Mouse (Mus musculus) skeletal muscle tissue, adult 2 months (tissue): ENCODE measurements around the gene Wfdc8.

Experiments used
- DNase-seq: peaks from one replicate; pipeline ENCODE4 v3.0.0-alpha.2; 2012; ENCODE audit warnings: low read depth, low spot score

The Wfdc8 gene

DNA sequence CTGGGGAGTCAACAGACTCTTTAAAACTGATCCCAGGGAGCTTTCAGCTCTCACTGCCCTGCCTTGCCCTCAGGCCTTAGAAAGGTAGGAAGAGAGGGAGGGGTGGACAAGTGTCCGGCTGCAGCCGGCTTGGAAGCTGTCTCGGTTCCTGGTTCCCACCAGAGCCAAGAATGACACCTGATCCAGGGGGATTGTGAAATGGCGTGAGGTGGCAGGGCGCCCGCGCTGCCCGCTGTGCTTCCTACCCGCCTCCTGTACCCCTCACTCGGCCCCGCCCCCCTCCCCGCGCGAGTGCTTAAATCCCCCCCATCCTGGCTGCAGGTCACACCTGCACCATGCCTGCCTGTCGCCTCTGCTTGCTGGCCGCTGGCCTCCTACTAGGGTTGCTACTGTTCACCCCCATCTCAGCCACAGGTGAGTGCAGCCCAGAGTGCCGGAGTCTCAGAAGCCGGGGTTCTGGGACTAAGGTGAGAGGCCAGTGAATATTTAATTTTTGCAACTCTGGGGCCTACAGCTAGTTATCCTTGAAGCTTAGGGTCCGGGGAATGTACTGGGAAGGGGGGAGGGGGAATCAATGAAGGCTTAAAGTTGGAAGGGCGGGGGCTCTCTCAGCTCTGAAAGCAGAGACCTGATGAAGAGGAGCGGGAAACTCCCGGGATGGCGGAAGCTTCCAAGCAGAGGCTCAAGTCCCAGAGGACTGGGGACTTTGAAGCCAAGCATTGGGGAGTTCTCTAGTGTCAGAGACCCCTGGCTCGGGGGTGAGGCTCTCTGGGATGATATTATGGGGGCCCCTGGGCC is 50.8 kb downstream of the Wfdc8 start, which contains the start of gene Wfdc2:
Gene Wfdc2, plus strand, starts transcription at position 23 of the 798 bp plus-strand sequence.
- no peak for DNase-seq

DNA sequence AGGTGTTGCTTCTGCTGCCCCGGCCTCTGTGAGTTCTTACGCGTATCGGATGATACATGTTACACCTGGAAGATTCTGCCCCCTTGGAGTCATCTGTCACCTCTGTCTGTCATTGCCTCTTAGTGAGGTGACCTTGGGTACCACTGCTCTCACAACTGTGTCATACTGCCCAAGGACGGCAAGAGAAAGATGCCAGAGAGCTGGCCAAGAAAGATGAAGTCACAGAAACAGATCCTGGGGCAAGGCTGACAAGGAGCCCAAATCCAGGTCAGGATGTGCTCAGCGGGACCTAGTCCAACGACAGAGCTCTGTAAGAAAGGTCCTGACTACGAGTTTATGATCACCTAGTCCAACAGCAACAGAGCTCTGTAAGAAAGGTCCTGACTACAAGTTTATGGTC is 53.3 kb downstream of the Wfdc8 start:
- DNase-seq, result no peak

GRCm38 (mm10) chr2:164558991-164559645 is 54.3 kb downstream of the Wfdc8 start:
- DNase-seq, result no peak

DNA sequence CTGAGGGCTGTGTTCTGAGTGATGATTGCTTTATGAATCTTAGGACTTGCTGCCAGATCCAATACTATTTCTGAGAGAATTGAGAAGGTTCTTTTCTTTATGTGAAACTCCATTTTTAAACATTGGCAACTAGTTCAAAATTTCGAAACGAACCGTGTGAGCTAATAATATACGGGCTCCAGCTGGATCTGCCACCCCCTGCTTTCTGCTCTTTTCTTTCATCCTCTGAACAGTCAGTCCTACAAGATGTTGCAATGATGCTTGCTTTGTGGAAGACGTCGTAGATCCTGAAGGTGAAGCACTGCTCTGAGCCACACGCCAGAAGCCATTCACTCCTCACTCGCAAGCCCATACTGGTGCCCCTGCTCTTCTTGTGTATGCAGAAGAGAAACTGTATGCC is 55.0 kb downstream of the Wfdc8 start:
- DNase-seq, result no peak

DNA sequence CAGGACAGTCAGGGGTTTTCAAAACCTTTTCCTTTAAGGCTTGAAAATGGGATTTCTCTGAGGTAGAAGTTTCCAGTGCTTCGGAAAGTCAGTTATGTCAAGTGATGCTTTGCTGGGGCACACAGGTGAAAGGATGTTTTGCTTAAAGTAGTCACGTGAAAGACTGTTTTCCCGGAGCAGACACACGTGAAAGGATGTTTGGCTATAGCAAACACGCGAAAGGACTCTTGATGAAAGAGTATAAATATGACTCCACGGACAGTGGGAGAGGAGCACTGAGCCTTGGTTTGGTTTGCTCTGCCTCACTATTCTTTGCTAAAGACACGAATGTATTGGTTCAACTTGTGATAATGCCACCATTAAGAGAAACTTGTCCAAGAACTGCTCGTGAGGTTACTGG is 61.9 kb downstream of the Wfdc8 start:
- no peak for DNase-seq

DNA sequence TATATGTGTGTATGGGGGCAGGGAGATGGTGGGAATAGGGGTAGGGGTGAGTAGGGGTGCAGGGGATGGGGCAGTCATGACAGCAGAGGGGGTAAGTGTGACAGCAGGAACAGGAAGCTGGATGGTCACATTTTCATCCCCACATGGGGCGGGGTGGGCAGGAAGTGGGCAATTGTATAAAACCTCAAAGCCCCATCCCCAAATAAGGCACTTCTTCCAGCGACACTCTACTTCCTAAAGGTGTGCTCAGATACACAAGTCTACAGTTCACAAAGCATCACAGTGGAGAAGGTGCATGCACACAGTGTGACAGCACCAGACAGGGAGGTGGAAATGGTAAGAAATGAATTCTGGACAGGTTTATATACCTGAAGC is 62.5 kb downstream of the Wfdc8 start:
- DNase-seq, result no peak

DNA sequence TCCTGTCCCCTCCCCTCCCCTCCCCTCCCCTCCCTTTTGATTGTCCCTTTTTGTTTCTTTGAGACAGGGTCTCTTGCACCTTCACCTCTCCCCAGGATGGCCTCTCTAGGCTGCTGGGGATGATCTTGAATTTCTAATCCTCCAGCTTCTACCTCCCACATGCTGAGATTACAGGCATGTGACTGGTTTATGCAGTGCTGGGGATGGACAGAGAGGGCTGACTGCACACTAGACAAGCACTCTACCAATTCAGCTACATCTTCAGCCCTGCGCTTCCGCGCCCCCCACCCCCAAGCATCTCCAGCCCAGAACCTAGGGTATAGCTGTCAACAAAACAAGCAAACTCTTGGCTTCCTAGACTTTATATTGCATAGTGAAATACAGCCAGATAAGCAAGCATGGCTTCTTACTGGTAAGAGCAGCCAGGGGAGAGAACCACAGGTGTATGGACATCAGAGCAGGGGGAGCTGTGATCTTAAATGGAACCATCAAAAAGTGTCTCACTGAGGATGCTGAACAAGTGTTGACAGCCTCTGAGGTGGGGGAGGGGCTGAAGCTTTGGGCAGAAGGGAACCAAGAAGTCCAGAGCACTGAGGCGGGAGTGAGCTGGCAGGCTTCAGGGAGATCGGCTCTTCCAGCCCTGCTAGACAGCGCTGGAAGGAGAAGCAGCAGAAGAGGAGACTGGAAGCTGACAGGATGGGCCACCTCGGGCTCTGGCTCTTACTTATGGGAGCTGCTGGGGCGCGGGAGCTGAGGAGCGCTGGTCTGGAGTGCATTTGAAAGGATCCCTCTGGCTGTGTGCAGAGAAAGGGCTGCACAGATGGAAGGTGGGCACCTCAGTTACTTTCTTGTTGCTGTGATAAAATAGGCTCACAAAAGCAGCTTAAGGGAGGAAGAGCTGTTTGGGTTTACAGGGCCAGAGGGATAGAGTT is 63.2 kb downstream of the Wfdc8 start:
- no peak for DNase-seq

DNA sequence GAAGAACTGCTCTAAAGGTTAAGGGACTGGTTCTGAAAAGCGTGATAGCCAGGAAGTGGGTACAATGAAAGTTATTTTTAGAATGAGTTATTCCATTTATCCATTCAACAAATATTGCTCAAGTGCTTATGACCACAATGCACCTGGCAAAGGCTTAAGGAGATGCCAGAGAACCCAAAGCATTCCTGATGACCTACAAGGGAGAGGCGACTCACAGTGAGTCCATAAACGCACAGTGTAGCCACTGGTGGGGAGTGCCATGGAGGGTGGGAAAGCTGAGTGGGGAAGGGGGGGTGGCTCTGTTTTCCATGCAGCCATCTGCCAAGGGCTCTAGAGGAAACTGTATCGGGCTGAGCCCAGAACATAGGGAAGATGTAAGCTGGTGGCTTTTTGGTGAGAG is 64.1 kb downstream of the Wfdc8 start:
- DNase-seq, result no peak
